Mouse (Mus musculus) cerebellum, adult 2 months (tissue): ENCODE results near the gene Ccdc92b.

Source experiments
- CTCF ChIP-seq: fragments of 200-500 bp; IDR thresholded peaks from 2 replicates; pipeline ENCODE4 v1.5.1; 2011; ENCODE audit warnings: low read depth, mild to moderate bottlenecking, control low read depth, low read length, moderate library complexity, borderline replicate concordance; ENCODE audit not compliant: insufficient read depth
- POLR2A ChIP-seq: fragments of 200-500 bp; IDR thresholded peaks from 2 replicates; pipeline ENCODE4 v1.6.1; 2011; ENCODE audit warnings: low read length, control low read depth, borderline replicate concordance; ENCODE audit not compliant: insufficient read depth

- no peak for TF ChIP-seq CTCF
- no peak for TF ChIP-seq POLR2A
Observed at GRCm38 (mm10) chr11:74589401-74590238, 29.8 kb upstream of the Ccdc92b start.
